Mouse (Mus musculus): Measurements from ENCODE around the gene Lctl.

Lctl gene

DNA sequence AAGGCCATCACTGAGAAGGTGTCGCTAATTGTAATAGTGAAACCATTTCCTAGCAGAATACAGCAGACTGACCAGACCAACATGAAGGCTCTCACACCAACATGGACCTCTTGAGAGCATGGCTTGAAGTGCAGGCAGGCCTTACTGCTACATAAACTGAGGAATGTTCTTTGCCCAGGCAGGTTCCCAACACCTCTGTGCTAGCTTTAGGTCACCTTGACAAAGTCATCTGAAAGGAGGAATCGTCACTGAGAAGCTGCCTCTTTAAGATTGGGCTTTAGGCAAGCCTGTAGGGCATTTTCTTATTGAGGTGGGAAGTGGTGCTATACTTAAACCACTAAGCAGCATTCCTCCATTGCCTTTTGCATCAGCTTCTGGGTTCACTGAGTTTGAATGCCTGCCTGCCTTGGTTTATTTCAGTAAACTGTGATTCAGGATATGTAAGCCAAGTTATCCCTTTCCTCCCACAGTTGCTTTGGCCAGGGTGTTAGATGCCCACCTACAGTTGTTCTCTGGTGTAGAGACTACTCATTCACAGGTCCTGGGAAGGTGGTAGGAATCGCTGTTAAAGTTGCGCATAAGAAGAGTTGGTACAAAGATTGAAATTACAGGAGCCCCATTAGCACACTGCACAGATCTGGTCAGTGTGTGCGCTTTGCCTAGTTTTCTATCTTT is 67.4 kb downstream of the Lctl start:
- no peak for DNase-seq (ENCODE audit: low read depth, low spot score)
